Mouse (Mus musculus) thymus, postnatal 36 days (tissue): Measurements from ENCODE around the gene Retreg3.
A peak's percentile ranks its signal among the peaks of the same experiment; 100 is the strongest.

Experiments
- DNase-seq, 2 experiments: peaks; one replicate each; pipeline ENCODE4 v3.0.0; 2022; ENCODE audit warnings: mixed read lengths in 2 of 2

The Retreg3 gene

DNA sequence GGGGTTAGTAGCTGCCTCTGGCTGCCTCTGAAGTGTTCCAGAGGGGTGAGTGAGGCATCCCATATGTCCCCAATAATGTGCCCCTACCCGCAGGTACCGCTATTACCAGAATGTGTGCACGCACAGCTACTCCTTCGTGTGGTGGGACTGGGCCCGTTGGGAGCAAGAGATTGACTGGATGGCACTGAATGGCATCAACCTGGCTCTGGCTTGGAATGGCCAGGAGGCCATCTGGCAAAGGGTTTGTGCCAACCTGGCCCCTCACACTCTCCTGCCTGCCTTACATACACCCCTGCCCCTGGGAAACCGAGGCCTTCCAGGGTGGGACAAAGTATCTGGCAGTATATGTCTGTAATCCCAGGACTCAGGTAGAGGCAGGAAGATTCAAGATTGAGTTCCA lies 48.7 kb downstream of the Retreg3 start:
- no peak for DNase-seq

DNA sequence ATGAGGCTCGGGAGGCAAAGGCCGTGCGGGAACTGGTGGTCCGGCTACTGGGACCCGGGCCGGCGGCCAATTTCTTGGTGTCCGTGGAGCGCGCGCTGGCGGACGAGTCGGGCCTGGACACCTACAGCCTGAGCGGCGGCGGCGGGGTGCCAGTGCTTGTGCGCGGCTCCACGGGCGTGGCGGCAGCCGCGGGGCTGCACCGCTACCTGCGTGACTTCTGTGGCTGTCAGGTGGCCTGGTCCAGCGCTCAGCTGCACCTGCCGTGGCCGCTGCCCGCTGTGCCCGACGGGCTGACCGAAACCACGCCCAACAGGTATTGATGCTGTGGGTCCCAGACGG lies 49.5 kb downstream of the Retreg3 start:
- DNase-seq: no peak

DNA sequence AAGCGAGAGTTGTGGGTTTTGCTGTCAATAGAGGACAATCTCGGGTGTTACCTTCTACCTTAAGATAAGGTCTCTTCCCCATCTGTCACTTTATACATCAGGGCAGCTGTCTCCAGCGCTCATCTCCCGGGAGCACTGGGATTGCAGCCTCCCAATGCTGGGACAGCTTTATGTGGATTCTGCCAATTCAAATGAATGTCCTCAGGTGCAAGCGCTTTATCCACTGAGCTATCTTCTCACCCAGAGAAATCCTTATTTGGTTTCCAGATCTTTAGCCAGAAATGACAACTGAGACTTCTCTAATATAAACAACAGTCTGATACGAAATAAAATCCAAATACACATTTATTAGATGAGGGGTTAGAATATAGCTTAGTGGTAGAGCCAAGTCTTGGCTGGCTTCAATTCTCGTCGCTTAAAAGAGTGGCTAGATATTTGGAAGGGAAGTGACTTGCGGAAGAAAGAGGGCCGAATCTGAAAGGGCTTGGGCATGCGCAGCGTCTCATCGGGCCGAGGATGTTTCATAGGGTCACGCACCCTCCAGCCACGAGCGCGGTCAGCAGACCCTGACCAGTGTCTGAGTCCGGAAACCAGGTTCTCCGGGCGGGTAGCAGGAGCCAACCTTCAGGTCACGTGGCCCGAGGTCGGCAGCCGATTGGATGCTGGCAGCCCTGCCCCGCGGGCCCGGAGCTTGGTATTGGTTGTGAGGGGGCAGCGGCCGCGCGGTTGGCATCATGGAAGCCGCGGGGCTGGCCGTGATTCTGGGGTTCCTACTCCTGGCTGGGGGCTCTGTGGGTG lies 50.1 kb downstream of the Retreg3 start, which contains the start of gene Naglu:
Gene Naglu (plus strand): TSS at position 622 of the 798 bp plus-strand sequence.
- DNase-seq: peak; percentile 90 to 92

DNA sequence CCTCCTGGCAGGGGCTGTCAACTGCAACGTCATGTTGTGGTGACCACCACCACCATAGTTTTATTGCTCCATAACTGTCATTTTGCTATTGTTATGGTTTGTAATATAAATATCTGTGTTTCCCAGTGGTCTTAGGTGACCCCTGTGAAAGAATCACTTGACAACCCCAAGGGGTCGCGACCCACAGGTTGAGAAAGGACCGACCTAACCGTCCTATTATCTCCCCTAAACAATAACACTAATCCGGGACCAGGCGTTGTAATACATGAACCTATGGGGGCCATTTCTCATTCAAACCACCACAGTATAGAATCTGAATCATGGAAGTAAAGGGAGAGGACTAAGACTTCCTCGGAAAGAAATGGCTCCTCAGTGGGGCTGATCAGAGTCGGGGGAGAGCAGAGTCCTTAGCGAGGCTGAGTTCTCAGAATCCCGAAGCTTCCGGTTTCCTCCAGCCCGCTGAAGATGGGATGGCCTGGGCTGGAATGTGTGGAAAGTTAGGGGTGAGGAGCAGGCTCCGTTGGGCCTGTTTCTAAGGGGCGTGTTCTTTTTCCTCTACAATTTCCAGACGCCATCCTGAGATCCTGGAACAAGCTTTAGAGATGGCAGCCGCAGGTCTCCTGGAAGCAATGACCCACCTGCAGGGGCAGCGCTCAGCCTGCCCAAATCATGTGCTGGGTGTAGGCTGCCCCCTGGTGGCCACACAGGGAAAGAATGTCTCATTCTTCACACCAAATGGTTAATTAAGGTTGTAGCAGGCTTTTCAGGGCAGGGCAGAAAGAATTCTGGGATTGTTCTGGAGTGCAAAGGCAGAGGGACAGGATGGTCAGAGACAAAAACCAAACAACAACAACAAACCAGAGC lies 52.9 kb downstream of the Retreg3 start:
- peak; percentile 83 to 84 for DNase-seq

DNA sequence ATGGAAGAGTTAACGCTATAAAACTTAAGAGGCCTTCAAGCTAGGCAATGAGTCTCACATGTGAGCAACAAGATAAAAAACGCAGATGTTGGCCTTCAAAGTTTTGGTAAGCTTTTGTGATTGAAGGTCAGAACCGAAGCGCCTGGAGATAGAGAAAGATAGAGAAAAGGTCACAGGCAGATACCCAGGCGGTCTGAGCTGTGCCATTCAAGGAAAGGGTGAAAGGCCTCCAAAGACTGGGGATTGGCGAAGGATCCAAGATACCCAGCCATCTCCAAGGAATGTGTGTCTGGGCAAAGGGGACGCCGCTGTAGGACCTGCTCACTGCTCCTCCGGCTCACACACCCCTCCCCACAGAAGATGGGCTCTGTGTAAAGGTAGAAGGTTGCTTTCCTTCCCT lies 54.7 kb downstream of the Retreg3 start:
- no peak for DNase-seq

DNA sequence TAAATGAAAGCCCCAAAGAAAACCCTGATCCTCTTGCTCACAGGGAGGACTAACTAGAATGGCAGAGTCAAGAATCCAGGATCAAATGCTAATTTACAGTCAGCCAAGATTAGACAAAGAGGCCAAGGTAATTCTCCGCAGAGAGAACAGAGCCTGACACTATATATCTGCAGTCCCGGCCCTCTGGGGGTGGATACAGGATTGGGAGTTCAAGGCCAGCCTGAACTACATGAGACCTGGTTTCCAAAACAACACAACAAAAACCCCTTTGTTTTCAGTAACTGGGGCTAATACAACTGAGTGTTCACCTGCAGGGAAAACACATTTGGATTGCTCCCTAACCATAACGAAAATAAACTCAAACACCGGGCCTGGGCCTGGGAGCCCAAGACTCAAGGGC lies 55.2 kb downstream of the Retreg3 start:
- DNase-seq: no peak

DNA sequence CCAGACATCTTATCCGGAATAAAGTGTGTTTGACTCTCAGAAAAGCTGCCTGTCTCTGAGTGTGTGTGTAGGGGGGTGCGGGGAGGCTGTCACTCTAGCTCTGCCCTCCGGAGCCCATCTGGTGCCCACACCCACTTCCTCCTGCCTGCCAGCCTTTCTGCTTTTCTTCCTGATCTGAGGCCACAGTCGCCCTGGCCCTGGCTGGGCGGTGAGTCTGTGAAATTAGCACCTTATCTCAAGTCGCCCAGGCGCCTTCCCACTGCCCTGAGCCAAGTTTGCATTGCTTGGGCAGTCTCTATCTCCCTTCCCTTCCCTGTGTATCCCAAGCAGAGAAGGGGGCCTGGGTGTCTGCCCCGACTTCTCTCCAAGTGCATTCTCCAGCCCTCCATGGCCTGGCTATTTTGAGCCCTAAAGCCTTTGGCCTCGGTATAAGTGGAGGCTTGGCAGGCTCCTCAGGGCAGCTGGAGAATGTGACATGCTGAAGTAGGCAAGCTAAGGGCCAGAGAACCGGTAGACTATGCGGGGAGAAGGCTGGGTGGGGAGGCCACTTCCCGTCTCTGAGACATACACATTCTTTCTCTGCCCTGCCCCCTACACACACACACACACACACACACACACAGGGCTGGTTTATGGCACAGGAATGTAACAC lies 55.9 kb downstream of the Retreg3 start:
- DNase-seq: peak; percentile 81 to 89

DNA sequence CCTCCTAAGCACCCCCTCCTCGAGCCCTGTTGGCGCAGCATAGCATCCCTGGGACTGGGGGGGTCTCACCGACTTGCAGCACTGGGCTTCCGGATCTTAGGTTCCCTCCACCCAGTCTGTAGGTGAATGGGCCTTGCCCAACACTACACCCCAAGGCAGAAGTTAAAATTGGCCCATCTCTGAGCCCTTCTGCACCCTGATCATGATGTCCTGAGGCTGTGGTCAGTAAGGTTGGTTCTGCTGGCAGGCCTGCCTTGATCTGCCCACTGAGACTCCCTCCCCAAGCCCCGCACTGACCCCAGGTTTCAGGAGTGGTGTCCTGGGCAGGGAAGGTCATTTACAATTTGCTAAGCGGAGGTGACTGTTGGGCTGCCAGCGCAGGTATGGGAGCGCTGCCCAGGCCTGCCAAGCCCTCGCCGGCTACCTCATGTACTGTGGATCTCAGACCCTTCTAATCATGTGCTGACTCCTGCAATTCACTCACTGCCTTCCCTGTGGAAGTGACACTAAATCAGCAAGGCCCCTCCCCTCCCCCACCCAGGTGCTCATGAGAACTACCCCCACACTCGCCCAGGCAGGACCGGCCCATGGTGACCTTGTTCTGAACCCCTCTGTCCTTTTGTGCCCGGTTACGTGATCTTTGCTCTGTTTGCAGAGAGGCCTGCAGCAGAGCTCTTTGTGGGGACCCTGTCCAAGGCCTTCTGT lies 56.6 kb downstream of the Retreg3 start:
- DNase-seq: no peak

DNA sequence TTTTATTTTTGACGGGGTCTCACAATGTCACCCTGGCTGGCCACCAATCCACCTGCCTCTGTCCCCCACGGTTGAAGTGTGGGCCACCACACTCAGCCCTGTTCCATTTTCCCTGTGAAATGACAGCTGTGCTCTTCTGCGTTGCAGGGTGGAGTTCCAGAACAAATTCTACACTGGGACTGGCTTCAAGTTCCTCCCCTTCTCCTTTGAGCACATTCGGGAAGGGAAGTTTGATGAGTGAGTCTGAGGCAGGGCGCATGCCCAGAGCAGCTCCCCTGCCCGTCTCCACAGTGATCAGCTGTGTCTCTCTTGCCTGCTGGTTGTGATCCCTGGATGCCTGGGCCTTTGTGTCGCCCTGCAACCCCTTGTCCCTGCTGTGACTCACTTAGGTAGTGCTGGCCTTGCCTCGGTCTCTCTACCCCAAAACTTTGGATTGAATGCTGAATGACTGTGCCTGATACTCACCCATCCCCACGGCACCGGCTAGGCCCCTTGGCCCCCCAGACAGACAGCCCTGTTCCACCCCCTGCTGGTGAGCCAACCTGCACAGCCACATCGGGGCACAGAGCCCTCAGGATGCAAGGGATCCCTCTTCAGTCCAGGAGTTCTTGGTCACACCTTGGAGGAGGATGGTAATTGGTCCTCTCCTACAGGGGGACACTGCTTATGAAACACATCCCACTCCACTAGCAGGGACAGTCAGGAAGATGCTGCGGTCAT lies 57.4 kb downstream of the Retreg3 start:
- DNase-seq: peak in 1 of 2 experiments; percentile 38

DNA sequence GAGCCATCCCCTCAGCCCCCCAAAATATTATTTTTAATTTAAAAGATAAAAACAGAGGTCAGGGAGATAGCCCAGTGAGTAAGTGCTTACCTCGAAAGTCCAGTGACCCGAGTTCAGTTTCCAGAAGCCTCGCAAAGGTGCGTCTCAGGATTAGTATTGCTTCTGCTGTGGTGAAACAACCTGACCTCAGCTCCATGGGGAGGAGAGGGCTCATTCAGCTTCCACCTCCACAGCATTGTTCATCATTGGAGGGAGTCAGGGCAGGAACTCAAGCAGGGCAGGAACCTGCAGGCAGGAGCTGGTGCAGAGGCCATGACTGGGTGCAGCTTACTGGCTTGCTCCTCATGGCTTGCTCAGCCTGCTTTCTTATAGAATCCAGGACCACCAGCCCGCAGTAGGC lies 58.6 kb downstream of the Retreg3 start:
- DNase-seq: no peak

DNA sequence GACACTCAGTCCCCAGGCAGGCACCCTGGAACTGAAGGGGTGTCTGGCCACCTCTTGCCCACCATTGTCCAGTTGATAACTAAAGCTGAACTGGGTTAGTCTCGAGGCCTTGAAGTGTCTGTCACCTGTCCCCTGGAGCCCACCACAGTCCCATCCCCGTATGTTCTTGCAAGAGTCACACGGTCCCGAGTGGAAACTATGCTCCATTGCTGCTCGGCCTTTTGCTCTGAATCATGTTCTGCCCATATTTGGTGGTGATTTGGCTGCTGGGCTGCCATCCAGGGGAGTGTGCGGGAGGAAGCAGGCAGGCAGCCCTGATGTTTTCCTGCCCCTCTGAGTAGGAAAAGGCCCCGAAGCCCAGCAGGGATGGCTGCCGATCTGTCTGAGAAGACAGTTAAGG lies 59.6 kb downstream of the Retreg3 start:
- DNase-seq: peak in 1 of 2 experiments; percentile 37

DNA sequence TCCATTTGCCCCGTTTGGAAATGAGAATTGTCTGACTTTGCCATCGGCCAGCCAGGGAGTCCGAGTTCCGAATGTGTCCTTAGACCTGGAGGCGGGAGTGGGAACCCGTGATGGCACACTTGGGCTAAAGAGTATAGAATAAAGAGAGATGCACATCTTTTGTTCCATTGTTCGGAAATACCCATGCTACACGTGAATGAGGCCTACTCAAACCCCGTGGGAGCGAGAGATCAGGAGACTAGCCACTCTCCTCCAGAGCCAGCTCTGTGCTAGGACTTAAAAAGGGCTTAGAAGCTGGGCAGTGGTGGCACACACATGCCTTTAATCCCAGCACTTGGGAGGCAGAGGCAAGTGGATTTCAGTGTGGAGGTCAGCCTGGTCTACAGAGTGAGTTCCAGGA lies 60.2 kb downstream of the Retreg3 start:
- DNase-seq: no peak

DNA sequence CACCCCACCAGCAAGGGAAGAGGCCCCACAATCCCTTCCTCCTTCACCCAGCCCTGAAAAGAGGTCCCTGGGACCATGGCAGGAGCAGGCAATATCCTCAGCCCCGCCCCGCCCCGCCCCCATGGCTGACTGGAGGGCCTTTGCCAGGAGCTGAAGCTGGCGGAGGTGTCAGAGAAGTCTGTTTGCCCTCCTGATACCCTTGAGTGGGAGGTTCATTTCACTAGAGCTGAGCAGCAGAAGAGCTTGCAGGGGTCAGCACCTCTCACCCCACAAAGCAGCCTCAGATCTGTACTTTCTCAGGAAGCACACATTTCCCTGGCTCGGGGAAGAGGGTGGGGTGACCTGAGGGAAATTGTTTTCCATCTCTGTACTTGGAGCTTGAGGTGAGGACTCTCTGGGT lies 61.0 kb downstream of the Retreg3 start:
- no peak for DNase-seq

DNA sequence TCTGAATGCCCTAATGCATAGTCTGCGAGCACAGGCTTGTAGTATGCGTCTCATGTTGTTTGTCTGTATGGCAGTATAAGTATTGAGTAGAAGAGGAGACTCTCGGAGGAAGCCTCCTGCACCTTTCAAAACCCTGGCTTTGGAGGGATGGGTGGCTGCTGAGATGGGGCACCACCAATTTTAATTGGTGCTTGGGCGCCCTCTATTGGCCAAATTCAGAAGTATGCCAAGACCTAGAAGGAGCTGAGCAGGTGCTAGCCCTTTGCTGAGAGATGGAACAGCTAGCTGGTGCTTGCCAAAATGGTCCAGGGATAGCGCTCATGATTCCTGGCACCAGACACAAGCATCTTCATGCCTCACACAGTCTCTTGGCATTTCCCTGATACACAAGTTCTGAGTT lies 61.8 kb downstream of the Retreg3 start:
- peak; percentile 84 to 88 for DNase-seq

DNA sequence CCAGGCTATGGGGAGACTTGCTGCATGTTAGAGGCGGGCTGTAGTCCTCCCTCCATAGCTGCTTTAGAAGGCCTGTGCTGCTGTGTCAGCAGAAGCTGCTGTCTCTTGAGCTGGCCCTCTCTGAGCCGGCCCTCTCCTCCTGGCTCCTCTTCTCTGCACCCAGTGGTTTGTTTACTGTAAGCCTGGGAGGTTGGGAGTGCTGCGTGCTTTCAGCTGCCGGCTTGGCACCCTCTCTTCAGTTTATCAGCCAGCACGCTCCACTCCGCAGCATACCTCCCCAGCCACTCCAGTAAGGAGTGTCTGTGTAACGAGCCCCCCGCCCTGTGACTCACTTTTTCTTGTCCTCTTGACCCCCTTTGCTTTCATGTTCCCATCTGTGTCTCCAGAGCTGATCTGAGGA lies 62.8 kb downstream of the Retreg3 start:
- DNase-seq: no peak

DNA sequence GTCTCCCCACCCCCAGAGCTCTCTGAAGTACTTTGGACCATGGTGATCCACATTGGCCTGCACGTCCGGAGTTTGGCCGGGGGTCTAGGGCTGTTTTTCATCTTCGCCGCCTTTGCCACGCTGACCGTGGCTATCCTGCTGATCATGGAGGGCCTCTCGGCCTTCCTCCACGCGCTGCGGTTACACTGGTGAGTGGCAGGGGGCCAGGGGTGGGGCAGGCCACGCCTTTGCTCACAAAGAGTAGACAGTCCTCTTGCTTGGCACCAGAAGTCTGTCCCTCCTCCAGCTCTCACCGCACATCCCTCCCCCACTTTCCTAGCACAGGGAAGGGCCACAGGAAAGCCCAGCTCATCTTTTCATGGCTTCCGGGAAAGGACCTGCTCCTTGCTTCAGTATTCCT lies 64.3 kb downstream of the Retreg3 start:
- no peak for DNase-seq

DNA sequence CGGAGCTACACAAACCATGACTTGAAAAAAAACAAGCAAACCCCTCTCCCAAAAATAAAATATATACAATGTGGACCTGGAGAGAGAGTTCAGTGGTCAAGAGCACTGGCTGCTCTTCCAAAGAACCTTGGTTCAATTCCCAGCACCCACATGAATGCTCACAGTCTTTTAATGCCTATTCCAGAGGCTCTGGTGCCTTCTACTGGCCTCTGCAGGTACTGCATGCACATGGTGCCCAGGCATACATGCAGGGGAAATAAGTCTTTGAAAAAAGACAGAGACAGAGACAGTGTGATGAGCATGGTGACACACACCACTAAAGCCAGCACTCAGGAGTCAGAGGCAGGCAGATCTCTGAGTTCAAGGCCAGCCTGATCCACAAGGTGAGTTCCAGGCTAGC lies 65.7 kb downstream of the Retreg3 start:
- DNase-seq: peak in 1 of 2 experiments; percentile 37

DNA sequence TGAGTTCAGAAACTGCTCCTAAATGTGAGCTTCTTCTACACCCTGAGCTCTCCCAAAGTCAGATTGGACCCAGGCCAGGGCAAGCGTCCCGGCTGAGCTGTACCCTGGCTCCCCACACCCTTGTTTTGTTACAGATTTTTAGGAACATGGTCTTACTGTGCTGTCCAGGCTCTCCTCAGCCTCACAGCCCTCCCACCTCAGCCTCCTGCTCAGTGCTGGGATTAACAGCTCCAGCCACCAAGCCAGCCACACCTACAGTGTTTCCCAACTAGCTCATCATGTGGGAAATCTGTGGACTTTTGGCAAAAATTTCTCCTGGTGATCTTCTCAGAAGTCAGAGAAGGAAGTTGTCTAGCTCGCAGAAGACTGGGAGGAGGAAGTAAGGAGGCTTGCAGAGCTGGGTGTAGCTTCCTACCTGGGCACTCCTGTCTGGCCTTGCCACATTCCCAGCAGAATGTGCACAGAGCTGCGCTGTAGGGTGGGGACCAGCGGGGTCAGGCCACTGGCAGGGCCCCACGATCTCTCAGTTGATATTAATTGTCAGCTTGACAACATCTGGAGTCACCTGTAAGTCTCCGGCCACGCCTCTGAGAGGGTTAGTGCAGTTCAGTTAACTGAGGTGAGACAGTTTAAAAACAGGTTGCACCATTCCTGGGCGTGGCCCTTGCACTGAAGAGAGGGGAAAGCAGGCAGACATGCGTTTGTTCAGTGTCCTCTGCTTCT lies 66.8 kb downstream of the Retreg3 start:
- no peak for DNase-seq

DNA sequence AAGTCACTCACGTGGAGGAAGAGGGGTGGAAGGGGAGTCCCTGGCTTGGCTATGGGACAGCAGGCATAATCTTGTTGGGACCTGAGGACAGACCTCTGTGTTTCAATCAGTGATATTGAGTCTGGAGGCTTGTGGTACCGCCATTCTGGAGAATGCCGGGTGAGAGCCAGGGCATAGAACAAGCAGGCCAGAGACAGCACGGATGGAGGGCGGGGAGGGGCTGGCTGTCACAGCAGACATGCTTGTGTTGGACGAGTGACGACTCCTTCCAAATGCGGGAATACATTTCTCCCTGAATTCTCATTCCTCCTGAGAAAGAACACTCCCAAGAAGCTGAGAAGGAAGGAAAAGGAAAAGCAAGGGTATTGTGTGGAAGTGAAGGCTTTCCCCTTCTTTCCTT lies 68.1 kb downstream of the Retreg3 start:
- no peak for DNase-seq

DNA sequence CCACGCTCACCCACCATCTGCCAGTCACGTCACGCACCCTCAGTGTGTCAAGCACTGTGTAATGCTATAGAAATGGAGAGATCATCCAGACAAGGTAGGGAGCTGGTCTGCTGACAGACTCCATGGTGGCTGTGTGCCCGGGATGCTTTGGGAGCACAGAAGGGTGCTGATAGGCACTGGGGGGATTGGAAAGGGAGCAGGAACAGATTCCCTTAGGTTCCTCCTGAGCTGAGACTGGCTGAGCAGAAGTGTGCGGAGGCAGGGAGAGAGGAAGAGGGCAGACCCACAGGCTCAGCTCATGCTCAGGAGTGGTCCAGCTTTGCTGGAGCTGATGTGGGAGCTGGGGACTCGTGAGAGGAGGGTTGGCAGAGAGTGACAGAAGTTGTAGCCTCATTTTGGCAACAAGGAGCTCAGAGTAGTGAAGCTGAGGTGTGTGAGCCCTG lies 68.6 kb downstream of the Retreg3 start:
- DNase-seq: no peak

DNA sequence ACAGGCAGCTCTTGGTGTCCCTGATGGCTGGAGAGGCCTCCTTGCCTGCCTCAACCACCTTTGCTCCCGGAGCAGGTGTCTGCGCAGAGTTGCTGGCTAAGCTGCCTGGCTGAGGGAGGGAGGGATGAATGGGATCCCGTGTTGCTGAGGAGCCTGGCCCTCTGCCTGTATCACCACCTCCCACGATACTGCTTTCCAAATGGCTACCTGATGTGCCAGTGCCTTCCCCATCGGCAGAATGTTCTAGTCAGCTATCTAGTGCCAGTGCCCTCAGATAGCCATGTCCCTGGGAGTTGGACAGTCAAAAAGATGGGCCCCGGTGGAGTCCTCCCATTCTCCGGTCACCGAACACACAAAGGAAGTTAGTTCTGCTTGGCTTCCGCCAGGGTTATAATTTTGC lies 69.3 kb downstream of the Retreg3 start:
- no peak for DNase-seq
